Mouse (Mus musculus) embryonic facial prominence, embryonic 12.5 days (tissue): ENCODE results near the gene Cd59b. TPM values are rescaled to one million over a fixed set of nuclear protein-coding genes. Genes with fewer than 3 reads are reported as not detected.
"Not testable (repeated sequence)": the region's sequence is repeated elsewhere in the genome, so short reads cannot be mapped to it uniquely, and the experiment has no call there.

ENCODE experiments used
- ATAC-seq: fragments of 200-750 bp; cut with Nextera tagmentation; 2 replicates; pipeline ENCODE4 v1.8.0; 2017; ENCODE audit not compliant: insufficient number of reproducible peaks, insufficient read depth, low FRiP score, low TSS enrichment
- H3K27ac ChIP-seq: fragments of 300-500 bp; sonication (generic); 2 replicates; pipeline ENCODE4 v1.5.1; 2016; ENCODE audit warnings: mild to moderate bottlenecking
- H3K27me3 ChIP-seq: fragments of 300-500 bp; sonication (generic); 2 replicates; pipeline ENCODE4 v1.6.1; 2016; ENCODE audit warnings: mild to moderate bottlenecking, moderate library complexity
- H3K36me3 ChIP-seq: fragments of 300-500 bp; sonication (generic); 2 replicates; pipeline ENCODE4 v1.6.1; 2016; ENCODE audit warnings: mild to moderate bottlenecking
- H3K4me1 ChIP-seq: fragments of 300-500 bp; sonication (generic); 2 replicates; pipeline ENCODE4 v1.6.1; 2016
- H3K4me2 ChIP-seq: fragments of 300-500 bp; sonication (generic); replicated peaks from 2 replicates; pipeline ENCODE4 v1.6.1; 2016; ENCODE audit warnings: mild to moderate bottlenecking, moderate library complexity
- H3K4me3 ChIP-seq: fragments of 300-500 bp; sonication (generic); 2 replicates; pipeline ENCODE4 v1.5.1; 2016; ENCODE audit warnings: mild to moderate bottlenecking
- H3K9ac ChIP-seq: fragments of 300-500 bp; sonication (generic); 2 replicates; pipeline ENCODE4 v1.6.1; 2016; ENCODE audit warnings: mild to moderate bottlenecking, moderate library complexity
- H3K9me3 ChIP-seq: fragments of 300-500 bp; sonication (generic); 2 replicates; pipeline ENCODE4 v1.6.1; 2016; ENCODE audit warnings: mild to moderate bottlenecking, moderate library complexity
- WGBS: fragments of 180-500 bp; shearing (Covaris S2); methylation state at CpG from one replicate; pipeline ENCODE4 v1.1.7; 2016; 5-methylcytosine and 5-hydroxymethylcytosine counted together
- polyA plus RNA-seq: library from polyadenylated mRNA; unstranded; fragments of >200 nt; fragmentation: Nextera tagmentation; extraction: Ambion mirVana; gene quantifications from 2 replicates; pipeline ENCODE4 v1.2.1, GENCODE M21; 2016

Cd59b gene
- polyA plus RNA-seq, 1 experiment from 2014 or later = 5.1 TPM

GRCm38 (mm10) chr2:104099231-104099585 is 29.6 kb downstream of the Cd59b start:
- Histone ChIP-seq H3K36me3 (no peaks in the 10 kb centered on the region), H3K9ac (no peak overlapping the region), H3K4me3 (no peak overlapping the region), H3K9me3 (no peaks in the 10 kb centered on the region), H3K27ac (no peak overlapping the region), H3K4me2 (no peak overlapping the region), H3K27me3 (no peaks in the 10 kb centered on the region), H3K4me1 (no peaks in the 10 kb centered on the region)
- 90% methylated on average over 2 of the region's 2 CpGs for WGBS
- ATAC-seq = no peak

DNA sequence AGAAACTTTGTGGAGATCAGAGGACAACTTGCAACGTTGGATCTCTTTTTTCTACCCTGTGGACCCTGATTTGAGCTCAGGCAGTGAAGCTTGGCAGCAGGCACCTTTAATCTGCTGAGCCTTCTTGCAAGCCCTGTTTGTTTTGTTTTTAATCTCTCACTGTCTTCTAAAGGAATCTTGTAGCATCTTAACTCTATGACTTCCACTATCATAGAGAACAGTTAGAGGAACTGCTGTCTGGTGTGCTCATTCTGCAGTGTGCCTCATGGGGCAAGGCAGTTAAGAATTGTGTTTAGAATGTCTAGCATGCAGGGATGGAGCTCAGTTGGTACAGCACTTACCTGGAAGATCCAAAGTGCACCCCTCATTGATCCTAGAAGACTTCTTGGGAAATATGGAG is 30.3 kb downstream of the Cd59b start:
- Histone ChIP-seq H3K4me2 (no peak overlapping the region), H3K9me3 (no peaks in the 10 kb centered on the region), H3K27ac (no peak overlapping the region), H3K4me3 (no peak overlapping the region), H3K9ac (no peak overlapping the region), H3K4me1 (no peaks in the 10 kb centered on the region), H3K27me3 (no peaks in the 10 kb centered on the region), H3K36me3 (no peaks in the 10 kb centered on the region)
- no peak for ATAC-seq
- WGBS = 47% methylated on average over 1 of the region's 1 CpGs

GRCm38 (mm10) chr2:104104800-104105199 is 35.2 kb downstream of the Cd59b start:
- Histone ChIP-seq H3K27me3 (no peaks in the 10 kb centered on the region), H3K9ac (no peak overlapping the region), H3K27ac (no peak overlapping the region), H3K9me3 (no peaks in the 10 kb centered on the region), H3K4me1 (no peaks in the 10 kb centered on the region), H3K4me2 (no peak overlapping the region), H3K4me3 (no peak overlapping the region), H3K36me3 (no peaks in the 10 kb centered on the region)
- ATAC-seq = no peak
- 87% methylated on average over 6 of the region's 6 CpGs for WGBS

DNA sequence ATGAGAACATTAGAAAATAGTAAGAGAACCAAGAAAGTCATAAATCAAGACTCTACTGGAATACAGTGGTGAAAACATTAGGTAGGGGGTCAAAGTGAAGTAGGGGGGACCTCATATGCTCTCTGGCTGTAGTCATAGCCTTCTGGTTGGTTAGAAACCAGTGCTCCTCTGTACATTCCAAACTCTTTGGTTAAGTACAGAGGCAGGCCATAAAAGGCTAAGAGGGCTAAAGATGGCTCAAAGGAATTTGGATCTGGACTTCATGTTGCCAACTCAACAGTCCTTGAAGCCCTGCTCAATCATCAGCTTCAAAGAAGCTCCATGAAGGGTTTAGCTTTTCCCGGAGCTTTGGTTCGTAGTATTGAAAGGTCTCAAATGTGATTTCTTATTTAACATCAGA is 39.4 kb downstream of the Cd59b start:
- 88% methylated on average over 2 of the region's 2 CpGs for WGBS
- not testable (repeated sequence) for H3K27me3 ChIP-seq

DNA sequence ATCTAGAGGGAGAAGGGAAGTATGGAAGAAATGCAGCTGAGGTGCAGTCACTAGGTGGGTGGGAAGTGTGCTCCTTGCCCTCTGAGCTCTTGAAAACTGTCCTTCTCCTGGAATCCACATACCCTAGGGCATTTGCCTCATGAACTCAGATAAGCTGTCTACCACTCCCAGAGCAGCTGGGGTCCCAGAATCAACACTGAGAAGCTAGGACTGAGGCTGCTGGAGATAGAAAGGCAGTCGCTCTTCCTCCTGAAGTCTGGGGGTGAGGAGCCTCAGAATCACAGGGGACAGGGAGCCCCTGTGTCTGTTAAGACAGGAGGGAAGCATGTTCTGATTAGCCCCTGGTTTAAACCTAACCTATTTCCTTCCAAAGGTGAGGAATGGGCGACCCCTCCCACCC is 39.9 kb downstream of the Cd59b start:
- WGBS = 60% methylated on average over 2 of the region's 2 CpGs
- Histone ChIP-seq H3K9ac (no peak overlapping the region), H3K36me3 (no peaks in the 10 kb centered on the region), H3K27ac (no peak overlapping the region), H3K4me1 (no peaks in the 10 kb centered on the region), H3K4me2 (no peak overlapping the region), H3K4me3 (no peak overlapping the region), H3K9me3 (no peaks in the 10 kb centered on the region), H3K27me3 (no peaks in the 10 kb centered on the region)
- no peak for ATAC-seq

More for the DNA sequence above, 39.4 kb downstream of the Cd59b start:
- ATAC-seq, H3K4me3 ChIP-seq, H3K9me3 ChIP-seq, H3K4me2 ChIP-seq, H3K4me1 ChIP-seq, H3K27ac ChIP-seq, H3K9ac ChIP-seq, H3K36me3 ChIP-seq: not testable (repeated sequence)

GRCm38 (mm10) chr2:104110031-104110430 is 40.4 kb downstream of the Cd59b start:
- Histone ChIP-seq H3K36me3 (no peaks in the 10 kb centered on the region), H3K9me3 (no peaks in the 10 kb centered on the region), H3K4me1 (no peaks in the 10 kb centered on the region), H3K9ac (no peak overlapping the region), H3K4me3 (no peak overlapping the region), H3K4me2 (no peak overlapping the region), H3K27ac (no peak overlapping the region), H3K27me3 (no peaks in the 10 kb centered on the region)
- 82% methylated on average over 4 of the region's 4 CpGs for WGBS
- ATAC-seq = no peak

GRCm38 (mm10) chr2:104111170-104111797 is 41.6 kb downstream of the Cd59b start:
- ATAC-seq, H3K4me1 ChIP-seq, H3K4me2 ChIP-seq, H3K27ac ChIP-seq, H3K4me3 ChIP-seq, H3K36me3 ChIP-seq, H3K9ac ChIP-seq, H3K9me3 ChIP-seq, H3K27me3 ChIP-seq: not testable (repeated sequence)
- WGBS = no CpG with 5 or more reads among the region's 1 CpGs

DNA sequence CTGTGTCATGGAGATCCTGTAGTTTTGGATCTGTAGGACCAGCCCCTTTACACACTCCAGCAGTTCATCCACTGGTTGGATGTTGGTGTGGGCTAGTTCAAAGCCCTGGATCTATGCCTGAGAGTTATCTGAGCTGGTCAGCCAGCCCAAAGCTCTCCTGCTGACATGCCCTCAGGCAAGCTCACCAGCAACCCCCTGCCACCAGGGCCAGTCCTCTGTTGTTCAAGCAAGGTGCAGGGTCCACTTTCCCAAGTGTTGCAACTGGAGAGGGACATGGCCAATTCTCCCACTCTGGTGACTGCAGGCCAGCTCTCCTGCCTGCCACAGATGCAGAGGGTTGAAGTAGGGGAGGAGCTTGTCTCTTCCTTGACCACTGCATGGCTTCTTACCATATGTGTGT is 43.9 kb downstream of the Cd59b start:
- not testable (repeated sequence) for H3K27ac ChIP-seq, H3K4me3 ChIP-seq, H3K9ac ChIP-seq, H3K4me2 ChIP-seq, H3K27me3 ChIP-seq, H3K36me3 ChIP-seq, H3K9me3 ChIP-seq, H3K4me1 ChIP-seq, ATAC-seq

- Histone ChIP-seq H3K4me1 (no peaks in the 10 kb centered on the region), H3K27me3 (no peaks in the 10 kb centered on the region), H3K36me3 (no peaks in the 10 kb centered on the region), H3K9ac (no peak overlapping the region), H3K27ac (no peak overlapping the region), H3K9me3 (no peaks in the 10 kb centered on the region), H3K4me2 (no peak overlapping the region), H3K4me3 (no peak overlapping the region)
- 82% methylated on average over 3 of the region's 3 CpGs for WGBS
- no peak for ATAC-seq
Measured at GRCm38 (mm10) chr2:104114898-104115297, 45.2 kb downstream of the Cd59b start.

GRCm38 (mm10) chr2:104117173-104117572 is 47.5 kb downstream of the Cd59b start:
- not testable (repeated sequence) for H3K36me3 ChIP-seq, H3K9me3 ChIP-seq, H3K27ac ChIP-seq, ATAC-seq, H3K27me3 ChIP-seq, H3K9ac ChIP-seq, H3K4me1 ChIP-seq, H3K4me3 ChIP-seq, H3K4me2 ChIP-seq

DNA sequence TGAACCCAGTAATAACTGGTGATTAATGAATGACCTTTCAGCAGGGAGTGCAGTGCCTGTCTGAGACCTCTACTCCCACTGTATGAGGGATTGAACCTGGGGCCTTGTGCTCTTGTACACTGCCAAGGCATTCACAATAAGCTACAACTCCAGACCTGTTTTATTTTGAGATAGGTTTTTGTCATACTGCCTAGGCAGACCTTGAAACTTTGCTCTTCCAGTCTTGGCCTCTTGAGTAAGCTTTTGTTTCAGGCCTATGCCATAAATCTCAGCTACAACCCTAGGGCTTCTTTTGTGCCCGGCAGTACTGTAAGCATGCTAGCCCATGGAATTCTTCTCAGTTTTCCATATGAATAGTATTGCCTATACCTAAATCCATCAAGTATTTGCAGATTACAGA is 49.4 kb downstream of the Cd59b start:
- no peak overlapping the region for H3K27ac ChIP-seq
- H3K9ac ChIP-seq = no peak overlapping the region
- H3K4me3 ChIP-seq = no peak overlapping the region
- H3K4me1 ChIP-seq = peaks cover 8% of the 10 kb centered on the region
- WGBS = 82% methylated on average over 1 of the region's 1 CpGs
- H3K36me3 ChIP-seq = no peaks in the 10 kb centered on the region
- ATAC-seq = no peak
- H3K4me2 ChIP-seq = no peak overlapping the region
- H3K27me3 ChIP-seq = 0 out of 2 replicates have a peak, but pooled peaks cover 3% of the 10 kb centered on the region
- H3K9me3 ChIP-seq = no peaks in the 10 kb centered on the region

GRCm38 (mm10) chr2:104120312-104120711 is 50.7 kb downstream of the Cd59b start:
- Histone ChIP-seq H3K4me3 (no peak overlapping the region), H3K27me3 (0 out of 2 replicates have a peak, but pooled peaks cover 9% of the 10 kb centered on the region), H3K9me3 (no peaks in the 10 kb centered on the region), H3K27ac (no peak overlapping the region), H3K9ac (no peak overlapping the region), H3K4me1 (peaks cover 8% of the 10 kb centered on the region), H3K4me2 (no peak overlapping the region), H3K36me3 (no peaks in the 10 kb centered on the region)
- no peak for ATAC-seq
- 57% methylated on average over 6 of the region's 6 CpGs for WGBS
